Comparison of ENCODE assay signal across 13 mouse cellular contexts in the genomic region with DNA sequence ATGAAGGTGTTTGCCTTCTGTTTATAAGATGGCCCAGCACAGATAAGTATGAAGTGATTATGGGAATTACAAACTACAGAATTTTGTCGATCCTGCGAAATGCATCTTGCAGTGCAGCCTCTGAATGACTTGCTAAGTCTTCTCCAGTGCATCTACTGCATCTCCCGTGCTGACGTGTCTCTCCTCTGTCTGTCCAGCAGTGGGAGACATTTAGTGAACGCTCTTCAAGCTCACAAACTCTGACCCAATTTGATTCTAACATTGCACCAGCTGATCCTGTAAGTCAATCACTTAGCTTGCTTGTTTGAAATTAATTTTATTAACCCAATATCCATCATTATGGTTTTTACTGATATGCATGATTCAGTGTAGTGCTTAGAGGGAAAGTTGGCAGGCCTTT. TPM values are rescaled to one million over a fixed set of nuclear protein-coding genes. Genes with fewer than 3 reads are reported as not detected.
DNase-seq lines count a peak whose midpoint lies in the region; ATAC-seq and TF ChIP-seq lines count a peak whose summit lies in the region.
"Had no signal": no experiment of that assay in that cellular context is flagged by ENCODE, and none has a peak within 500 bp of the region (broad histone marks: within the 10 kb centered on the region; RNA-seq: fewer than 3 reads in every experiment).

No protein-coding gene starts in this region.

- ATAC-seq in Patski = no peak
- no peak for ATAC-seq in granulocyte monocyte progenitor cell, adult 5-6 weeks (replicated peaks; ENCODE audit: poor library complexity, severe bottlenecking)

- H3K27ac ChIP-seq in testis, adult 2 months (ENCODE audit: control insufficient read depth, insufficient read depth, low read depth, low read length) = no peak overlapping the region
- H3K27ac ChIP-seq: embryonic facial prominence, embryonic 12.5 days; limb, embryonic 12.5 days had no signal

- CTCF ChIA-PET in Patski (lab: Charles Lee) = interaction anchor here (1.3 kb wide), 2 partner anchors 13 to 17 kb away, joined by 3 read pairs; no protein-coding TSS in a partner anchor

- POLR2A ChIA-PET in Patski (lab: Charles Lee) = no interaction called here

- no peak overlapping the region for H3K4me3 ChIP-seq in testis, adult 2 months (ENCODE audit: control insufficient read depth, low read depth, low read length)
- H3K4me3 ChIP-seq: embryonic facial prominence, embryonic 12.5 days; limb, embryonic 12.5 days had no signal

- DNase-seq in heart, postnatal 4 days = peak; percentile 18
- no peak for DNase-seq in heart, adult 9 months (ENCODE audit: low spot score in 2 of 2)
- DNase-seq in testis, postnatal 14 days (ENCODE audit: low spot score) = no peak
- no peak for DNase-seq in Patski (ENCODE audit: low read depth, low spot score)
- DNase-seq in retina, postnatal 1 day = peak; percentile 34
- DNase-seq: adrenal gland, postnatal 36 days; kidney, adult 8-10 months; right cerebral cortex, adult 18-20 months; thymus, adult 18-20 months had no signal

- H3K27me3 ChIP-seq in testis, adult 2 months (ENCODE audit: control insufficient read depth, insufficient read depth, low read length) = no peaks in the 10 kb centered on the region
- H3K27me3 ChIP-seq in Patski = no peaks in the 10 kb centered on the region
- H3K27me3 ChIP-seq: embryonic facial prominence, embryonic 12.5 days; limb, embryonic 12.5 days had no signal

- H3K36me3 ChIP-seq in testis, adult 2 months (ENCODE audit: control insufficient read depth, insufficient read depth, low read length) = no peaks in the 10 kb centered on the region

- H3K4me1 ChIP-seq in testis, adult 2 months (ENCODE audit: control insufficient read depth, insufficient read depth, low read length) = no peaks in the 10 kb centered on the region
- H3K4me1 ChIP-seq: embryonic facial prominence, embryonic 12.5 days had no signal

- in situ Hi-C loops in Patski (cut with MboI; ENCODE audit: low pct_unique_long_range_greater_than_20kb) = no loop called here

- peak; percentile 4; the same call in 1 of the 2 replicates for TF ChIP-seq CTCF in testis, adult 2 months (IDR thresholded peaks at IDR 0.05; ENCODE audit: control insufficient read depth, insufficient read depth, insufficient replicate concordance, low read depth, low read length)
- TF ChIP-seq CTCF in Patski (IDR thresholded peaks at IDR 0.05) = peak; percentile 47

- no peak for TF ChIP-seq POLR2A in testis, adult 2 months (IDR thresholded peaks at IDR 0.05; ENCODE audit: control insufficient read depth, low read depth, low read length)

RNA-seq across cellular contexts. Expression of a gene that starts 51.8 kb away (rescaled TPM):
- total RNA-seq in heart, postnatal 4 days (2021) = 10 to 100 TPM; 52.7 to 54.0 TPM
- polyA plus RNA-seq in testis, adult 2 months (2012; rRNA removed) = 52.8 and 58.2 TPM in 2 replicates
- polyA plus RNA-seq in Patski (2021) = 32.9 TPM
- total RNA-seq in granulocyte monocyte progenitor cell, adult 5-6 weeks (2014; fragmentation: Nextera tagmentation) = 55.7 and 61.4 TPM in 2 replicates
- 39.0 and 59.0 TPM in 2 replicates for total RNA-seq in granulocyte monocyte progenitor cell, adult 5-6 weeks (2017)

Comparison
In these comparisons a context has a peak if more than half of its experiments do, and no peak if none do; other contexts are left out.
1. DNase-seq: peak in heart, postnatal 4 days (single experiment) and retina, postnatal 1 day (single experiment); none in heart, adult 9 months (0 of 2), testis, postnatal 14 days (single experiment) and Patski (single experiment).